In genomic region chr6:137105285-137105684, GRCm38 (mm10) we compare ENCODE assay signal across 27 mouse cellular contexts.
DNase-seq lines count a peak whose midpoint lies in the region; ATAC-seq and TF ChIP-seq lines count a peak whose summit lies in the region.
"Had no signal": no experiment of that assay in that cellular context is flagged by ENCODE, and none has a peak within 500 bp of the region (broad histone marks: within the 10 kb centered on the region; RNA-seq: fewer than 3 reads in every experiment).

No protein-coding gene starts in this region.

- H3K4me1 ChIP-seq in kidney, embryonic 14.5 days (ENCODE audit: control insufficient read depth, insufficient read depth, low read length): no peaks in the 10 kb centered on the region
- H3K4me1 ChIP-seq in liver, postnatal 0 days (ENCODE audit: insufficient read depth): no peaks in the 10 kb centered on the region
- H3K4me1 ChIP-seq in embryonic fibroblast, embryonic 13.5 days (ENCODE audit: control insufficient read depth, insufficient read depth, low read length): peaks cover 2% of the 10 kb centered on the region; the same call in 1 of the 2 replicates
- H3K4me1 ChIP-seq: liver, embryonic 13.5 days had no signal

- H3K9ac ChIP-seq in kidney, embryonic 14.5 days (ENCODE audit: low read depth, low read length): no peak overlapping the region
- H3K9ac ChIP-seq in liver, postnatal 0 days (replicated peaks): no peak overlapping the region
- H3K9ac ChIP-seq: hindbrain, embryonic 12.5 days; limb, embryonic 12.5 days; liver, embryonic 13.5 days had no signal

- H3K27ac ChIP-seq in kidney, embryonic 14.5 days (ENCODE audit: low read depth, low read length): 0 out of 2 replicates have a peak overlapping the region, but pooled peaks have one; percentile 24
- 0 out of 2 replicates have a peak overlapping the region, but pooled peaks have one; percentile 3 for H3K27ac ChIP-seq in liver, postnatal 0 days (ENCODE audit: low read depth)
- H3K27ac ChIP-seq in embryonic fibroblast, embryonic 13.5 days (ENCODE audit: insufficient read depth, low read length): peak overlapping the region; percentile 97
- H3K27ac ChIP-seq: heart, embryonic 10.5 days; hindbrain, embryonic 12.5 days; limb, embryonic 12.5 days; liver, embryonic 13.5 days had no signal

- no peaks in the 10 kb centered on the region for H3K27me3 ChIP-seq in kidney, embryonic 14.5 days (ENCODE audit: control insufficient read depth, insufficient read depth, low read length)
- no peaks in the 10 kb centered on the region for H3K27me3 ChIP-seq in liver, postnatal 0 days (ENCODE audit: insufficient read depth, low read length)
- H3K27me3 ChIP-seq: hindbrain, embryonic 12.5 days; limb, embryonic 12.5 days; liver, embryonic 13.5 days had no signal

- H3K4me3 ChIP-seq in kidney, embryonic 14.5 days (ENCODE audit: low read length): no peak overlapping the region
- no peak overlapping the region for H3K4me3 ChIP-seq in liver, postnatal 0 days (ENCODE audit: low read depth, low read length)
- H3K4me3 ChIP-seq in embryonic fibroblast, embryonic 13.5 days (ENCODE audit: insufficient read depth, low read length): no peak overlapping the region
- H3K4me3 ChIP-seq: heart, embryonic 10.5 days; hindbrain, embryonic 12.5 days; limb, embryonic 12.5 days; liver, embryonic 13.5 days had no signal

- H3K36me3 ChIP-seq in kidney, embryonic 14.5 days (ENCODE audit: control insufficient read depth, insufficient read depth, low read length): no peaks in the 10 kb centered on the region
- no peaks in the 10 kb centered on the region for H3K36me3 ChIP-seq in liver, postnatal 0 days (replicated peaks; ENCODE audit: insufficient read depth, low read length)
- H3K36me3 ChIP-seq: heart, embryonic 10.5 days; hindbrain, embryonic 12.5 days; limb, embryonic 12.5 days; liver, embryonic 13.5 days had no signal

- no peak for TF ChIP-seq POLR2A in embryonic fibroblast, embryonic 13.5 days (IDR thresholded peaks at IDR 0.05; ENCODE audit: low read depth, low read length)

- no peak for TF ChIP-seq CTCF in liver, postnatal 0 days (IDR thresholded peaks at IDR 0.05; ENCODE audit: low read depth)
- TF ChIP-seq CTCF in embryonic fibroblast, embryonic 13.5 days (IDR thresholded peaks at IDR 0.05; ENCODE audit: borderline replicate concordance, insufficient read depth, low read length): no peak

- ATAC-seq in kidney, embryonic 14.5 days (ENCODE audit: low FRiP score, low TSS enrichment): no peak
- no peak for ATAC-seq in liver, postnatal 0 days
- ATAC-seq: CD4-positive, CD25-positive, alpha-beta regulatory T cell, adult 4 months; forebrain, embryonic 14.5 days had no signal

- 89% methylated on average over 4 of the region's 4 CpGs for WGBS in kidney, embryonic 14.5 days
- WGBS in liver, postnatal 0 days (ENCODE audit: insufficient replicate concordance): 52% methylated on average over 4 of the region's 4 CpGs

- no peak overlapping the region for H3K4me2 ChIP-seq in kidney, embryonic 14.5 days (replicated peaks; ENCODE audit: low read depth, low read length)
- H3K4me2 ChIP-seq in liver, postnatal 0 days (ENCODE audit: low read depth, low read length): no peak overlapping the region
- H3K4me2 ChIP-seq: hindbrain, embryonic 12.5 days; limb, embryonic 12.5 days; liver, embryonic 13.5 days had no signal

- no peak for TF ChIP-seq EP300 in liver, postnatal 0 days (IDR thresholded peaks at IDR 0.05; ENCODE audit: low read depth)

- no peaks in the 10 kb centered on the region for H3K9me3 ChIP-seq in kidney, embryonic 14.5 days (ENCODE audit: control insufficient read depth, low read length)
- no peaks in the 10 kb centered on the region for H3K9me3 ChIP-seq in liver, postnatal 0 days (ENCODE audit: low read length)
- H3K9me3 ChIP-seq: heart, embryonic 10.5 days; hindbrain, embryonic 12.5 days; limb, embryonic 12.5 days; liver, embryonic 13.5 days had no signal

- DNase-seq in kidney, adult 8-10 months: no peak
- no peak for DNase-seq in liver, postnatal 0 days
- DNase-seq in liver: no peak
- DNase-seq in lung, postnatal 25 days (ENCODE audit: low spot score): peak; percentile 12
- no peak for DNase-seq in layer of hippocampus, adult 11-12 months (ENCODE audit: low spot score)
- DNase-seq: adrenal gland, postnatal 14 days; cerebellum, adult 11 months; cerebellum, adult 9-10 months; cerebellum, postnatal 36 days; gastrocnemius, postnatal 14 days; heart, postnatal 36 days; kidney, adult 11 months; kidney, postnatal 4 days; layer of hippocampus, postnatal 36 days; liver, embryonic 13.5 days; midbrain, embryonic 14.5 days; retina, postnatal 1 day; right cerebral cortex, postnatal 25 days; thymus, adult 18-20 months; thymus, postnatal 25 days had no signal

Comparison
In these comparisons a context has a peak if more than half of its experiments do, and no peak if none do; other contexts are left out.
1. H3K27ac ChIP-seq: peak in every context shown above with its lines; median percentile 97 in embryonic fibroblast, embryonic 13.5 days; 24 in kidney, embryonic 14.5 days; 3 in liver, postnatal 0 days.